Comparison of ENCODE assay signal across 15 mouse cellular contexts in the genomic region with DNA sequence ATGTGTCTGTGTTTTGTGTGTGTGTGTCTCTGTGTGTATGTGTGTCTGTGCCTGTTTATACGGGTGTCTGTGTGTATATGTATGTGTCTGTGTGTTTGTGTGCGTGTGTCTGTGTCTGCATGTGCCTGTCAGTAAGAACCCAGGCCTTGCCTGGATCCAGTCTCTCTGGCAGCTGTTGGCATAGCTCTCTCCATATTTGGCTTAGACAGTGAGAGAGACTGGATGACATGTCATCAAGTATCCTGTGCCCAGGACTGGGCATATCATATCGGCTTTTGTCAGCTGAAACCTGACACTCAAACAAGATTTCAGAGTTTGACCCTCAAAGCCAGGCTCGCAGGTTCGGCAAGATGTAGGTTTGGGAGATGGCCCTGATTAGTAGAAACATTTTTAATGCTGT. TPM values are rescaled to one million over a fixed set of nuclear protein-coding genes. Genes with fewer than 3 reads are reported as not detected.
DNase-seq lines count a peak whose midpoint lies in the region; ATAC-seq lines count a peak whose summit lies in the region.
"Had no signal": no experiment of that assay in that cellular context is flagged by ENCODE, and none has a peak within 500 bp of the region (broad histone marks: within the 10 kb centered on the region; RNA-seq: fewer than 3 reads in every experiment).

No protein-coding gene starts in this region.

- peaks cover 29% of the 10 kb centered on the region for H3K4me1 ChIP-seq in hindbrain, embryonic 12.5 days
- H3K4me1 ChIP-seq in hindbrain, embryonic 10.5 days (replicated peaks): peaks cover 41% of the 10 kb centered on the region
- peaks cover 44% of the 10 kb centered on the region for H3K4me1 ChIP-seq in heart, embryonic 15.5 days (replicated peaks)
- peaks cover 36% of the 10 kb centered on the region for H3K4me1 ChIP-seq in liver, embryonic 16.5 days (ENCODE audit: control insufficient read depth, low read depth, low read length)
- peaks cover 15% of the 10 kb centered on the region for H3K4me1 ChIP-seq in midbrain, embryonic 16.5 days (ENCODE audit: control insufficient read depth, insufficient read depth, low read length)

- DNase-seq in hindbrain, embryonic 10.5 days (ENCODE audit: low spot score): no peak
- DNase-seq in gastrocnemius, adult 8-10 months (ENCODE audit: low spot score in 2 of 2): peak; percentile 29 to 46
- no peak for DNase-seq in frontal cortex, postnatal 25 days (ENCODE audit: low spot score in 2 of 2)
- no peak for DNase-seq in ovary, postnatal 36 days (ENCODE audit: low spot score)
- DNase-seq: layer of hippocampus, postnatal 36 days; midbrain, embryonic 14.5 days had no signal

- H3K27me3 ChIP-seq in hindbrain, embryonic 12.5 days: no peaks in the 10 kb centered on the region
- H3K27me3 ChIP-seq in hindbrain, embryonic 10.5 days (ENCODE audit: insufficient read depth, poor library complexity, severe bottlenecking): no peaks in the 10 kb centered on the region
- no peaks in the 10 kb centered on the region for H3K27me3 ChIP-seq in heart, embryonic 15.5 days
- no peaks in the 10 kb centered on the region for H3K27me3 ChIP-seq in liver, embryonic 16.5 days (ENCODE audit: control insufficient read depth, insufficient read depth, low read depth, low read length)
- H3K27me3 ChIP-seq in midbrain, embryonic 16.5 days (ENCODE audit: control insufficient read depth, insufficient read depth, low read depth, low read length): no peaks in the 10 kb centered on the region
- H3K27me3 ChIP-seq: forebrain, embryonic 15.5 days; hindbrain, embryonic 15.5 days had no signal

- no peak overlapping the region for H3K4me3 ChIP-seq in hindbrain, embryonic 12.5 days
- H3K4me3 ChIP-seq in hindbrain, embryonic 10.5 days: no peak overlapping the region
- no peak overlapping the region for H3K4me3 ChIP-seq in heart, embryonic 15.5 days
- H3K4me3 ChIP-seq in liver, embryonic 16.5 days (ENCODE audit: low read depth, low read length): no peak overlapping the region
- H3K4me3 ChIP-seq in midbrain, embryonic 16.5 days (ENCODE audit: low read depth, low read length): no peak overlapping the region
- H3K4me3 ChIP-seq: forebrain, embryonic 15.5 days; hindbrain, embryonic 15.5 days had no signal

- H3K27ac ChIP-seq in hindbrain, embryonic 12.5 days: peak overlapping the region; percentile 3; the same call in 1 of the 2 replicates
- no peak overlapping the region for H3K27ac ChIP-seq in hindbrain, embryonic 10.5 days
- peak overlapping the region; percentile 92 for H3K27ac ChIP-seq in heart, embryonic 15.5 days
- H3K27ac ChIP-seq in liver, embryonic 16.5 days (ENCODE audit: low read length): peak overlapping the region; percentile 84
- H3K27ac ChIP-seq in midbrain, embryonic 16.5 days (ENCODE audit: low read length): no peak overlapping the region
- H3K27ac ChIP-seq: forebrain, embryonic 15.5 days; hindbrain, embryonic 15.5 days had no signal

- H3K36me3 ChIP-seq in hindbrain, embryonic 12.5 days: no peaks in the 10 kb centered on the region
- H3K36me3 ChIP-seq in hindbrain, embryonic 10.5 days: peaks cover 15% of the 10 kb centered on the region
- no peaks in the 10 kb centered on the region for H3K36me3 ChIP-seq in heart, embryonic 15.5 days
- H3K36me3 ChIP-seq in liver, embryonic 16.5 days (ENCODE audit: control insufficient read depth, insufficient read depth): no peaks in the 10 kb centered on the region
- H3K36me3 ChIP-seq in midbrain, embryonic 16.5 days (ENCODE audit: control insufficient read depth, insufficient read depth, low read length): no peaks in the 10 kb centered on the region
- H3K36me3 ChIP-seq: forebrain, embryonic 15.5 days; hindbrain, embryonic 15.5 days had no signal

- WGBS in hindbrain, embryonic 12.5 days: 70% methylated on average over 5 of the region's 5 CpGs
- WGBS in hindbrain, embryonic 10.5 days: 76% methylated on average over 5 of the region's 5 CpGs
- 32% methylated on average over 5 of the region's 5 CpGs for WGBS in heart, embryonic 15.5 days
- 71% methylated on average over 5 of the region's 5 CpGs for WGBS in liver, embryonic 16.5 days (ENCODE audit: insufficient replicate concordance)
- 86% methylated on average over 5 of the region's 5 CpGs for WGBS in midbrain, embryonic 16.5 days

- no peak for ATAC-seq in hindbrain, embryonic 12.5 days (ENCODE audit: low FRiP score)
- ATAC-seq in heart, embryonic 15.5 days (replicated peaks; ENCODE audit: insufficient number of reproducible peaks, insufficient read depth, low FRiP score, low read depth): peak; percentile 59
- ATAC-seq in liver, embryonic 16.5 days (ENCODE audit: low read depth): no peak
- no peak for ATAC-seq in midbrain, embryonic 16.5 days
- ATAC-seq: forebrain, embryonic 15.5 days had no signal

- H3K9me3 ChIP-seq in hindbrain, embryonic 12.5 days (replicated peaks): no peaks in the 10 kb centered on the region
- H3K9me3 ChIP-seq in hindbrain, embryonic 10.5 days: no peaks in the 10 kb centered on the region
- no peaks in the 10 kb centered on the region for H3K9me3 ChIP-seq in heart, embryonic 15.5 days (replicated peaks)
- no peaks in the 10 kb centered on the region for H3K9me3 ChIP-seq in liver, embryonic 16.5 days (replicated peaks; ENCODE audit: control insufficient read depth, low read length)
- H3K9me3 ChIP-seq in midbrain, embryonic 16.5 days (replicated peaks; ENCODE audit: control insufficient read depth, low read length, poor library complexity, severe bottlenecking): no peaks in the 10 kb centered on the region
- H3K9me3 ChIP-seq: forebrain, embryonic 15.5 days; hindbrain, embryonic 15.5 days had no signal

- no peak overlapping the region for H3K4me2 ChIP-seq in hindbrain, embryonic 12.5 days (replicated peaks)
- H3K4me2 ChIP-seq in heart, embryonic 15.5 days: peak overlapping the region; percentile 8
- no peak overlapping the region for H3K4me2 ChIP-seq in liver, embryonic 16.5 days (ENCODE audit: low read depth, low read length)
- no peak overlapping the region for H3K4me2 ChIP-seq in midbrain, embryonic 16.5 days (ENCODE audit: low read length)
- H3K4me2 ChIP-seq: forebrain, embryonic 15.5 days; hindbrain, embryonic 15.5 days had no signal

- H3K9ac ChIP-seq in hindbrain, embryonic 12.5 days: no peak overlapping the region
- no peak overlapping the region for H3K9ac ChIP-seq in heart, embryonic 15.5 days
- peak overlapping the region; percentile 1; the same call in 1 of the 2 replicates for H3K9ac ChIP-seq in liver, embryonic 16.5 days (ENCODE audit: low read depth, low read length)
- H3K9ac ChIP-seq in midbrain, embryonic 16.5 days (ENCODE audit: low read depth, low read length): no peak overlapping the region
- H3K9ac ChIP-seq: forebrain, embryonic 15.5 days; hindbrain, embryonic 15.5 days had no signal

RNA-seq across cellular contexts. Expression of gene Nipsnap2, which starts 6.2 kb away (rescaled TPM):
- polyA plus RNA-seq in hindbrain, embryonic 12.5 days (2016; fragmentation: Nextera tagmentation; extraction: Ambion mirVana): 81.7 and 94.6 TPM in 2 replicates
- 73.4 and 74.3 TPM in 2 replicates for polyA plus RNA-seq in hindbrain, embryonic 10.5 days (2016; fragmentation: Nextera tagmentation; extraction: Ambion mirVana)
- 100 to 1,000 TPM; 494 to 562 (median 513) TPM for total RNA-seq in gastrocnemius, adult 8-10 months (2022)
- 299 and 399 TPM in 2 replicates for polyA plus RNA-seq in heart, embryonic 15.5 days (2015; fragmentation: Nextera tagmentation; extraction: Ambion mirVana)
- polyA plus RNA-seq in liver, embryonic 16.5 days (2015; fragmentation: Nextera tagmentation; extraction: Ambion mirVana): 23.1 and 23.8 TPM in 2 replicates
- polyA plus RNA-seq in midbrain, embryonic 16.5 days (2015; fragmentation: Nextera tagmentation; extraction: Ambion mirVana): 87.7 and 90.4 TPM in 2 replicates

RNA-seq across cellular contexts. Expression of gene Mrps17, which starts 15.7 kb away (rescaled TPM):
- polyA plus RNA-seq in hindbrain, embryonic 12.5 days (2016; fragmentation: Nextera tagmentation; extraction: Ambion mirVana): 149 and 151 TPM in 2 replicates
- 183 and 185 TPM in 2 replicates for polyA plus RNA-seq in hindbrain, embryonic 10.5 days (2016; fragmentation: Nextera tagmentation; extraction: Ambion mirVana)
- total RNA-seq in gastrocnemius, adult 8-10 months (2022): 10 to 100 TPM; 51.7 to 62.7 (median 57.5) TPM
- 152 and 157 TPM in 2 replicates for polyA plus RNA-seq in heart, embryonic 15.5 days (2015; fragmentation: Nextera tagmentation; extraction: Ambion mirVana)
- polyA plus RNA-seq in liver, embryonic 16.5 days (2015; fragmentation: Nextera tagmentation; extraction: Ambion mirVana): 83.5 and 93.1 TPM in 2 replicates
- polyA plus RNA-seq in midbrain, embryonic 16.5 days (2015; fragmentation: Nextera tagmentation; extraction: Ambion mirVana): 167 and 170 TPM in 2 replicates

RNA-seq across cellular contexts. Expression of gene Sept14, which starts 22.7 kb away (rescaled TPM):
- polyA plus RNA-seq in hindbrain, embryonic 12.5 days (2016; fragmentation: Nextera tagmentation; extraction: Ambion mirVana): not detected in 2 replicates
- not detected in 2 replicates for polyA plus RNA-seq in hindbrain, embryonic 10.5 days (2016; fragmentation: Nextera tagmentation; extraction: Ambion mirVana)
- total RNA-seq in gastrocnemius, adult 8-10 months (2022): not detected
- not detected in 2 replicates for polyA plus RNA-seq in heart, embryonic 15.5 days (2015; fragmentation: Nextera tagmentation; extraction: Ambion mirVana)
- not detected in 2 replicates for polyA plus RNA-seq in liver, embryonic 16.5 days (2015; fragmentation: Nextera tagmentation; extraction: Ambion mirVana)
- polyA plus RNA-seq in midbrain, embryonic 16.5 days (2015; fragmentation: Nextera tagmentation; extraction: Ambion mirVana): not detected in 2 replicates
- total RNA-seq: adrenal gland, postnatal 4 days; layer of hippocampus, postnatal 36 days had no signal
- polyA plus RNA-seq: forebrain, embryonic 15.5 days; hindbrain, embryonic 15.5 days; lung, embryonic 16.5 days; midbrain, embryonic 14.5 days; urinary bladder, adult 2 months had no signal

RNA-seq across cellular contexts. Expression of gene Psph, which starts 56.2 kb away (rescaled TPM):
- polyA plus RNA-seq in hindbrain, embryonic 12.5 days (2016; fragmentation: Nextera tagmentation; extraction: Ambion mirVana): 35.3 and 36.4 TPM in 2 replicates
- 40.2 and 40.5 TPM in 2 replicates for polyA plus RNA-seq in hindbrain, embryonic 10.5 days (2016; fragmentation: Nextera tagmentation; extraction: Ambion mirVana)
- 10 to 100 TPM; 11.6 to 15.4 (median 14.8) TPM for total RNA-seq in gastrocnemius, adult 8-10 months (2022)
- polyA plus RNA-seq in heart, embryonic 15.5 days (2015; fragmentation: Nextera tagmentation; extraction: Ambion mirVana): 26.3 and 29.3 TPM in 2 replicates
- 92.8 and 104 TPM in 2 replicates for polyA plus RNA-seq in liver, embryonic 16.5 days (2015; fragmentation: Nextera tagmentation; extraction: Ambion mirVana)
- 31.1 TPM in 2 replicates for polyA plus RNA-seq in midbrain, embryonic 16.5 days (2015; fragmentation: Nextera tagmentation; extraction: Ambion mirVana)

Comparison
In these comparisons a context has a peak if more than half of its experiments do, and no peak if none do; other contexts are left out.
1. H3K27ac ChIP-seq: peak in hindbrain, embryonic 12.5 days (single experiment), heart, embryonic 15.5 days (single experiment) and liver, embryonic 16.5 days (single experiment); none in hindbrain, embryonic 10.5 days (single experiment) and midbrain, embryonic 16.5 days (single experiment).
2. DNase-seq: peak in gastrocnemius, adult 8-10 months (2 of 2); none in hindbrain, embryonic 10.5 days (single experiment), frontal cortex, postnatal 25 days (0 of 2) and ovary, postnatal 36 days (single experiment).